Mouse (Mus musculus) midbrain, embryonic 16.5 days (tissue): Measurements from ENCODE around the gene Prrt1. TPM values are rescaled to one million over a fixed set of nuclear protein-coding genes. Genes with fewer than 3 reads are reported as not detected.

Experiments
- ATAC-seq: fragments of 200-750 bp; cut with Nextera tagmentation; 2 replicates; pipeline ENCODE4 v1.8.0; 2017; ENCODE audit warnings: moderate TSS enrichment
- H3K27ac ChIP-seq: fragments of 300-500 bp; sonication (generic); 2 replicates; pipeline ENCODE4 v1.5.1; 2014; ENCODE audit warnings: mild to moderate bottlenecking, low read length, mixed read lengths
- H3K27me3 ChIP-seq: fragments of 300-500 bp; sonication (generic); 2 replicates; pipeline ENCODE4 v1.6.1; 2014; ENCODE audit warnings: low read depth, low read length, mixed read lengths; ENCODE audit not compliant: control insufficient read depth, insufficient read depth
- H3K36me3 ChIP-seq: fragments of 300-500 bp; sonication (generic); 2 replicates; pipeline ENCODE4 v1.6.1; 2014; ENCODE audit warnings: mild to moderate bottlenecking, low read length, moderate library complexity, mixed read lengths; ENCODE audit not compliant: control insufficient read depth, insufficient read depth
- H3K4me1 ChIP-seq: fragments of 300-500 bp; sonication (generic); 2 replicates; pipeline ENCODE4 v1.6.1; 2014; ENCODE audit warnings: mild to moderate bottlenecking, low read length, mixed read lengths; ENCODE audit not compliant: control insufficient read depth, insufficient read depth
- H3K4me2 ChIP-seq: fragments of 300-500 bp; sonication (generic); 2 replicates; pipeline ENCODE4 v1.6.1; 2014; ENCODE audit warnings: mild to moderate bottlenecking, low read length, mixed read lengths
- H3K4me3 ChIP-seq: fragments of 300-500 bp; sonication (generic); 2 replicates; pipeline ENCODE4 v1.5.1; 2014; ENCODE audit warnings: low read depth, mild to moderate bottlenecking, low read length, moderate library complexity, mixed read lengths
- H3K9ac ChIP-seq: fragments of 300-500 bp; sonication (generic); 2 replicates; pipeline ENCODE4 v1.6.1; 2014; ENCODE audit warnings: low read depth, low read length, mixed read lengths
- H3K9me3 ChIP-seq: fragments of 300-500 bp; sonication (generic); replicated peaks from 2 replicates; pipeline ENCODE4 v1.6.1; 2014; ENCODE audit warnings: mild to moderate bottlenecking, low read length, mixed read lengths; ENCODE audit not compliant: control insufficient read depth, poor library complexity, severe bottlenecking
- WGBS: fragments of 180-500 bp; shearing (Covaris S2); extraction: QIAGEN DNeasy Blood & Tissue Kit; methylation state at CpG from one replicate; pipeline ENCODE4 v1.1.7; 2014; 5-methylcytosine and 5-hydroxymethylcytosine counted together
- polyA plus RNA-seq: library from polyadenylated mRNA; unstranded; fragments of >200 nt; fragmentation: Nextera tagmentation; extraction: Ambion mirVana; gene quantifications from 2 replicates; pipeline ENCODE4 v1.2.1, GENCODE M21; 2015

The Prrt1 gene
- polyA plus RNA-seq, 1 experiment from 2014 or later, result 11.5 TPM

DNA sequence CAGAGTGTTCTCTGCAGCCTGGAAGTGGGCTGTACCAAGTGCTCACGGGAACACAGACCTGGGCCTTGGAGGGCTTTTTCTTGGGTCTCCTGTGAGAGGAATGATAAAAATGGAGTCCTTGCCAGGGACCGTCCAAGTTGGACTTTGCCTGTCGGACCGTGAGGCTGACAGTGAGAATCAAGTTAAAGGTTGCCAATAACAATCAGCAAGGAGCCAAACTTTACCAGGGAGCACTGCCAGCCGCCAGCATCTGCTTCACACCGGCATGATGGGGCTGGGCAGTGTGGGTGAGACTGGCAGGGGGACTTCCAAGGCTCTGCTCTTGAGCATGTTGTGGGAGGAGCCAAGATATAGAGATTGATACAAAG lies 46.7 kb downstream of the Prrt1 start:
- Histone ChIP-seq H3K4me1 (peaks cover 9% of the 10 kb centered on the region; the same call in 1 of the 2 replicates), H3K27ac (no peak overlapping the region), H3K9ac (no peak overlapping the region), H3K36me3 (no peaks in the 10 kb centered on the region), H3K27me3 (peaks cover 29% of the 10 kb centered on the region), H3K4me2 (no peak overlapping the region), H3K9me3 (no peaks in the 10 kb centered on the region), H3K4me3 (no peak overlapping the region)
- ATAC-seq, result no peak
- WGBS, result 78% methylated on average over 6 of the region's 6 CpGs

DNA sequence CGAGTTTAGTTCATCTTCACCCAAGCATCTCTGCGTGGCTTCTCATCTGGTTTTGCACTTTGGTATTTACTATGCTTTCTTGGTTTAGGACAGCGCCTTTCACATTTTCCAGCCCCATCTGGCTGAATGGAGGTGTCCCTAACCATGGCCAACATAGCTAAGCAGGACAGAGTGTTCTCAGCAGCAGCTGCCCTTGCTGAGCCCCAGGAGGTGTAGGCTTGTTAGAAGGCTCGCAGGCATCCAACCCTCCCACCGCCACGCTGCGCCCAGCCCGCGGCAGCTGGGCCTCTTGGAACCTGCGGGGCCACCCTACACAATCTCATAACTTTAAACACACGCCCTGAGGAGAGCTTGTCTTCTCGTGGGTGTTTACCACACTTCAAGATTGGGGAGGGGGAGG lies 47.3 kb downstream of the Prrt1 start:
- Histone ChIP-seq H3K9ac (no peak overlapping the region), H3K27me3 (peaks cover 23% of the 10 kb centered on the region), H3K36me3 (no peaks in the 10 kb centered on the region), H3K4me1 (peaks cover 5% of the 10 kb centered on the region; the same call in 1 of the 2 replicates), H3K27ac (no peak overlapping the region), H3K4me3 (no peak overlapping the region), H3K4me2 (no peak overlapping the region), H3K9me3 (no peaks in the 10 kb centered on the region)
- WGBS, result 81% methylated on average over 12 of the region's 12 CpGs
- no peak for ATAC-seq

DNA sequence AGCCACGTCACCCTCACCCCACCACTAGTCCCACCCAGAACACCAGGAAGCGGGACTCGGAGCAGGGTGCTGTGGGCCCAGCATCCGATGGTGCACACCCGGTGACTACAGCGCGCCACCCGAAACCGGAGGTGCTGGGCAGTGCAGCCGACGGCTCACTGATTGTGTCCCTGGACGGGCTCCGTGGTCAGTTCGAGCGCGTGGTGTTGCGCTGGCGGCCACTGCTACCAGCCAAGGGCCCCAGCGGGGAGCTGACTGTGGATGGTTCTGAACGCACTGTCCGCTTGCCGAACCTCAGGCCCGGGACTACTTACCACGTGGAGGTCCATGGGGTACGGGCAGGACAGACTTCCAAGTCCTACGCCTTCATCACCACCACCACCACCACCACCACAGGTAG lies 50.9 kb downstream of the Prrt1 start:
- WGBS, result 86% methylated on average over 26 of the region's 26 CpGs
- no peak overlapping the region for H3K9ac ChIP-seq
- H3K4me3 ChIP-seq, result no peak overlapping the region
- no peak overlapping the region for H3K27ac ChIP-seq
- no peak for ATAC-seq
- no peaks in the 10 kb centered on the region for H3K9me3 ChIP-seq
- H3K4me2 ChIP-seq, result no peak overlapping the region
- H3K27me3 ChIP-seq, result no peaks in the 10 kb centered on the region
- H3K4me1 ChIP-seq, result no peaks in the 10 kb centered on the region
- H3K36me3 ChIP-seq, result no peaks in the 10 kb centered on the region

DNA sequence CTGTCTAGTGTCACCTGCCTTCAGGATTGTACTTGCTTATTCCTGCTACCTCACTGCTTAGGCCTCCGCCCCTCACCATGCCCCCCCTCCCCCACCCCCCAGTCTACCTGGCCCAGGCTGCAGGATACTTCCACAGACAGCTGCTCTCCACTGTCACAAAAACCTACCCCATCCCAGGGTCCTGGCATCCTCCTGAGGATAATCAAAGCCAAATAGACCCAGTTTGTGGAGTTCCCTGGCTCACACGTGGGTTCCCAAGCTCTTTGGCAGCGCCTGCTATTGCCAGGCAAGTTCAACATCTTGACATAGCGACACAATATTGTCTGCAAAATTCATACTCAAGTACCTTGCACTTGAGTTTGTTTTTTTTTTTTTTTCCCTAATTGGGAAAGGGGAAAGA lies 51.3 kb downstream of the Prrt1 start:
- no peaks in the 10 kb centered on the region for H3K4me1 ChIP-seq
- no peaks in the 10 kb centered on the region for H3K27me3 ChIP-seq
- no peaks in the 10 kb centered on the region for H3K9me3 ChIP-seq
- H3K9ac ChIP-seq, result no peak overlapping the region
- no peaks in the 10 kb centered on the region for H3K36me3 ChIP-seq
- H3K4me2 ChIP-seq, result no peak overlapping the region
- H3K4me3 ChIP-seq, result no peak overlapping the region
- no peak for ATAC-seq
- no peak overlapping the region for H3K27ac ChIP-seq
- 76% methylated on average over 4 of the region's 4 CpGs for WGBS

DNA sequence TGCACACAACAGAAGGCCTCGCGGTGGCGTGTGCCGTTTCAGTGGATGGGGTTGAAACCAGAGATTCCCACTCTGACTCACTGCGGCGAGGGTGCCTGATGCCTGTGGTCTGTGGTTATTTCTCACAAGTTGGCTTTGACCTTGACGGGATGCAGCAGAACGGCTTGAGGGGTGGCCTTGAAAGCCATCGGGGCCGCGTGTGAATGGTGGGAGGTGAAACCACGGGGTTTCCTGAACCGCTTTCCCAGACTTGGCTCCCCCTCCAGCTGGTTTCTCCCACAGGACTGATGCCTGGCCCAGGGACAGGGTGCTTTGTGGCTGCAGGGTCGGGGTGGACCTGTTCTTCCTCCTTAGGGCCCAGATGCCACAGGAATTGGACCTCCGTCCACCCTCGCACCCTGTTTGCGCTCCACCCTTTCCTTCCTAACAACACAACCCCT lies 51.8 kb downstream of the Prrt1 start:
- Histone ChIP-seq H3K9ac (no peak overlapping the region), H3K4me2 (no peak overlapping the region)

DNA sequence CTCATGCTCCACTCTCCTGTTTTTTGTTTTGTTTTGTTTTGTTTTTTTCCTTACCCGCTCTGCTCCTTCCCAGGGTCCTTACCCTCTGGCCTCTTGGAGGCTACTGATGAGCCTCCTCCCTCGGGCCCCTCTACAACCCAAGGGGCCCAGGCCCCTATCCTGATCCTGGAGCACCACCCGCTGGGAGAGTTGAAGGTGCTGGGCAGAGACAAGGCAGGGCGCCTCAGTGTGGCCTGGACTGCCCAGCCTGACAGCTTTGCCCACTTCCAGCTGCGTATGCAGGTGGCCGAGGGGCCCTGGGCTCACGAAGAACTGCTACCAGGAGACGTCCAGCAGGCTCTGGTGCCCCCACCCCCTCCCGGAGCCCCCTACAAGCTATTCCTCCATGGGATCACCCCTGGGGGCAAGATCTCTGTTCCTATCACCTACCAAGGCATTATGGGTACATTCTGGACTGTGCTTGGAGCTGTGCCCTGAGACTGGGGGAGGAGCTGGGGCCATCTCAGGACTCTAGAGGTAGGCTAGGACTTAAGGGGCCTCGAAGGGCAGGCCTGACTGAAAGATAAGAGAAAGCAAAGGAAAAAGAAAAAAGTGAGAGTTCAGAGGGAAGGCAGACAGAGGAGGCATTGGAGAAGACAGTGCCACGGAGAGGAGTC lies 52.7 kb downstream of the Prrt1 start:
- H3K9me3 ChIP-seq, result no peaks in the 10 kb centered on the region
- ATAC-seq, result no peak
- no peaks in the 10 kb centered on the region for H3K36me3 ChIP-seq
- H3K27me3 ChIP-seq, result no peaks in the 10 kb centered on the region
- H3K4me1 ChIP-seq, result no peaks in the 10 kb centered on the region
- no peak overlapping the region for H3K9ac ChIP-seq
- H3K4me2 ChIP-seq, result no peak overlapping the region
- no peak overlapping the region for H3K27ac ChIP-seq
- no peak overlapping the region for H3K4me3 ChIP-seq
- WGBS, result 71% methylated on average over 11 of the region's 11 CpGs

More for the DNA sequence above, 51.8 kb downstream of the Prrt1 start:
- H3K4me1 ChIP-seq, result no peaks in the 10 kb centered on the region
- ATAC-seq, result no peak
- no peak overlapping the region for H3K4me3 ChIP-seq
- H3K27me3 ChIP-seq, result no peaks in the 10 kb centered on the region
- no peaks in the 10 kb centered on the region for H3K36me3 ChIP-seq
- no peak overlapping the region for H3K27ac ChIP-seq
- WGBS, result 81% methylated on average over 17 of the region's 17 CpGs
- H3K9me3 ChIP-seq, result no peaks in the 10 kb centered on the region

Other genes starting within 250 kb of the Prrt1 start
- 6.1 and 6.7 TPM in 2 replicates for gene BC051142, start 230.7 kb upstream of the Prrt1 start, polyA plus RNA-seq
- gene Btnl4, start 152.2 kb upstream of the Prrt1 start, polyA plus RNA-seq, result not detected in 2 replicates
- gene Btnl6, start 112.2 kb upstream of the Prrt1 start, polyA plus RNA-seq, result not detected in 2 replicates
- gene Notch4, start 65.3 kb upstream of the Prrt1 start, polyA plus RNA-seq, result 5.9 and 6.7 TPM in 2 replicates
- 3.9 and 4.3 TPM in 2 replicates for gene Gpsm3, start 39.7 kb upstream of the Prrt1 start, polyA plus RNA-seq
- gene Pbx2, start 38.3 kb upstream of the Prrt1 start, polyA plus RNA-seq, result 9.4 and 9.7 TPM in 2 replicates
- 0.95 and 1.1 TPM in 2 replicates for gene Ager, start 31.7 kb upstream of the Prrt1 start, polyA plus RNA-seq
- gene Rnf5, start 25.8 kb upstream of the Prrt1 start, polyA plus RNA-seq, result 291 and 298 TPM in 2 replicates
- 118 TPM in 2 replicates for gene Agpat1, start 25.3 kb upstream of the Prrt1 start, polyA plus RNA-seq
- gene Egfl8, start 13.6 kb upstream of the Prrt1 start, polyA plus RNA-seq, result 6.1 and 6.3 TPM in 2 replicates
- gene Ppt2, start 1.0 kb upstream of the Prrt1 start, polyA plus RNA-seq, result 19.9 and 21.0 TPM in 2 replicates
- gene Fkbpl, start 15.2 kb downstream of the Prrt1 start, polyA plus RNA-seq, result 15.4 and 17.9 TPM in 2 replicates
- gene Atf6b, start 17.6 kb downstream of the Prrt1 start, polyA plus RNA-seq, result 119 and 123 TPM in 2 replicates
- 0.14 and 0.15 TPM in 2 replicates for gene Tnxb, start 41.0 kb downstream of the Prrt1 start, polyA plus RNA-seq
- 0.27 and 0.39 TPM in 2 replicates for gene C4b, start 114.3 kb downstream of the Prrt1 start, polyA plus RNA-seq
- not detected in 2 replicates for gene Cyp21a1, start 175.0 kb downstream of the Prrt1 start, polyA plus RNA-seq
- gene Stk19, start 207.4 kb downstream of the Prrt1 start, polyA plus RNA-seq, result 40.6 and 43.2 TPM in 2 replicates
- 73.1 and 73.2 TPM in 2 replicates for gene Dxo, start 207.5 kb downstream of the Prrt1 start, polyA plus RNA-seq
- gene Skiv2l, start 220.7 kb downstream of the Prrt1 start, polyA plus RNA-seq, result 62.1 and 62.4 TPM in 2 replicates
- 79.8 and 86.5 TPM in 2 replicates for gene Nelfe, start 220.9 kb downstream of the Prrt1 start, polyA plus RNA-seq
- 0.51 and 1.4 TPM in 2 replicates for gene Cfb, start 233.0 kb downstream of the Prrt1 start, polyA plus RNA-seq
- gene Zbtb12, start 249.9 kb downstream of the Prrt1 start, polyA plus RNA-seq, result 12.4 and 13.1 TPM in 2 replicates